Mouse (Mus musculus): ENCODE measurements around the gene Runx3. TPM values are rescaled to one million over a fixed set of nuclear protein-coding genes. Genes with fewer than 3 reads are reported as not detected.

Gene Runx3
- total RNA-seq, 4 experiments from 2014 or later: 0.35 to 0.69 (median 0.49) TPM

GRCm38 (mm10) chr4:135114301-135114700, 6.2 kb upstream of the Runx3 start:
- no peak for DNase-seq (ENCODE audit: low spot score)

- no peak for DNase-seq (ENCODE audit: low spot score)
Observed at GRCm38 (mm10) chr4:135115426-135116170, 4.9 kb upstream of the Runx3 start.

- DNase-seq (ENCODE audit: low spot score): no peak
Observed at GRCm38 (mm10) chr4:135116391-135116790, 4.1 kb upstream of the Runx3 start.

- no peak for DNase-seq (ENCODE audit: low spot score)
Observed at GRCm38 (mm10) chr4:135117846-135118245, 2.6 kb upstream of the Runx3 start.

GRCm38 (mm10) chr4:135118855-135119474, 1.5 kb upstream of the Runx3 start:
- DNase-seq (ENCODE audit: low spot score): no peak

GRCm38 (mm10) chr4:135123721-135124120, 3.3 kb downstream of the Runx3 start:
- no peak for DNase-seq (ENCODE audit: low spot score)

GRCm38 (mm10) chr4:135124732-135125131, 4.3 kb downstream of the Runx3 start:
- DNase-seq (ENCODE audit: low spot score): no peak

- no peak for DNase-seq (ENCODE audit: low spot score)
Observed at GRCm38 (mm10) chr4:135125152-135125551, 4.7 kb downstream of the Runx3 start.

- no peak for DNase-seq (ENCODE audit: low spot score)
Observed at GRCm38 (mm10) chr4:135126385-135126784, 5.9 kb downstream of the Runx3 start.

GRCm38 (mm10) chr4:135128841-135129520, 8.5 kb downstream of the Runx3 start:
- DNase-seq (ENCODE audit: low spot score): no peak

- no peak for DNase-seq (ENCODE audit: low spot score)
Observed at GRCm38 (mm10) chr4:135130156-135130555, 9.7 kb downstream of the Runx3 start.

- no peak for DNase-seq (ENCODE audit: low spot score)
Observed at GRCm38 (mm10) chr4:135131145-135131544, 10.7 kb downstream of the Runx3 start.

- no peak for DNase-seq (ENCODE audit: low spot score)
Observed at GRCm38 (mm10) chr4:135132797-135133196, 12.3 kb downstream of the Runx3 start.

GRCm38 (mm10) chr4:135133711-135134110, 13.3 kb downstream of the Runx3 start:
- DNase-seq (ENCODE audit: low spot score): no peak

- DNase-seq (ENCODE audit: low spot score): no peak
Observed at GRCm38 (mm10) chr4:135135331-135135730, 14.9 kb downstream of the Runx3 start.

- no peak for DNase-seq (ENCODE audit: low spot score)
Observed at GRCm38 (mm10) chr4:135136202-135136601, 15.8 kb downstream of the Runx3 start.

GRCm38 (mm10) chr4:135136612-135137011, 16.2 kb downstream of the Runx3 start:
- DNase-seq (ENCODE audit: low spot score): no peak

- DNase-seq (ENCODE audit: low spot score): no peak
Observed at GRCm38 (mm10) chr4:135140647-135141515, 20.4 kb downstream of the Runx3 start.

- no peak for DNase-seq (ENCODE audit: low spot score)
Observed at GRCm38 (mm10) chr4:135141720-135142119, 21.3 kb downstream of the Runx3 start.

GRCm38 (mm10) chr4:135146734-135147133, 26.3 kb downstream of the Runx3 start:
- no peak for DNase-seq (ENCODE audit: low spot score)

- no peak for DNase-seq (ENCODE audit: low spot score)
Observed at GRCm38 (mm10) chr4:135148660-135149059, 28.2 kb downstream of the Runx3 start.

Data from heart, adult 8-10 months (tissue).